Mouse (Mus musculus): ENCODE data around the gene Tshz2. TPM values are rescaled to one million over a fixed set of nuclear protein-coding genes. Genes with fewer than 3 reads are reported as not detected.
A peak's percentile ranks its signal among the peaks of the same experiment; 100 is the strongest.
"Not testable (repeated sequence)": the region's sequence is repeated elsewhere in the genome, so short reads cannot be mapped to it uniquely, and the experiment has no call there.

Tshz2 gene
- total RNA-seq, 2 experiments from 2014 or later: 22.4 to 24.8 TPM

GRCm38 (mm10) chr2:169758120-169758519, 125.3 kb downstream of the Tshz2 start:
- DNase-seq: no peak

DNA sequence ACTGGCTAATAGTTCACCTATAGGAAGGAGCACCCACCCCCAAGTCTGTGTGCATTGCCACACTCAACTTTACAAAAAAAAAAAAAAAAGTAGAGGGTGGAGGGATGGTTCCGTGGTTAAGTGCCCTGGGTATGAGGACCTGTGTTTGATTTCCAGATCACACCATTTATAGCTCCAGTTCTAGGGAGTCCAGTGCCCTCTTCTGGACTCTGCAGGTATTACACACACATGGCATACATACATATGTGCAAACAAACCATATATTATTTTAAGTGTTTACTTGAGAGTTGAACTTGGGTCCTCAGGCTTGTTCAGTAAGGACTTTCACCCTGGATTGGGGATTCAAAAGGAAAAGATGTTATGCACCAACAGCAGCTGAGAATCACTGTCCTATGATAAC, 127.3 kb downstream of the Tshz2 start:
- DNase-seq: no peak

GRCm38 (mm10) chr2:169761726-169762125, 128.9 kb downstream of the Tshz2 start:
- DNase-seq: no peak

- DNase-seq: no peak
Observed at GRCm38 (mm10) chr2:169762301-169762700, 129.5 kb downstream of the Tshz2 start.

DNA sequence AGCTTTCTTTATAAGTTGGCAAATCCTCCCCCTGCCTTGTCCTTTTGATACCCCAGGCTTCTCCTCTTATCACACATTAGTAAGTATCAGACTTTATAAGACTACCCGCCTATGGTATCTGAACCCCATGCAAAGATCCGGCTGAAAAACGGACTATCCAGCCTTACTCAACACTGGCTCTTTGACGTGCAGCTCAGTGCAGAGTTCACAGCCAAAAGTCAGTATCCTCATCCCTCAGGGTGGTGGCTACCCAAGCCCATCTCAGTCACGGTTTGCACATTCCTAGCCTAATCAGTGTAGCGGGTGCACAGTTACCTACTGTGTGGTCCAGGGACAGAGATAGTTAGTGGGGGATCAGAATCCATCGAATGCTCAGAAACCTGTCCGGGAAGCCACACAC, 130.9 kb downstream of the Tshz2 start:
- DNase-seq: no peak

DNA sequence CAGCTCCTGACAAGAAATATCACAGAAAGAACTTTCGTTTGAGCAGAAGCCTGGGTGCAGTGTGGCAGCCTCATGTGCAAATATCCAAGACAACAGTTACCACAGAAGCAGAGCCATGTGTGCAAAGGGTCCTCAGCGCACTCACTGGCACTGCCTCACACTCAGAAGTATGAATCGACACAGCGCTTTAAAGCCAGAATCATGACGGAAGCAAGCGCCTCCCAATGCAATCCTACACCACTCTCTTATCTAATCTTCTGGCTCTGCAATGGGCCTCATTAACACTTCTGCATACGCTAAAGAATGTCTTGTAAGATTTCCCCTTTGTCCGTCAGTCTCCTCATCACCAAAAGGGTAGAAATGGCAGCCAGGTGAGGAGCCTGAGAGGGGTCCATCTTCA, 133.4 kb downstream of the Tshz2 start:
- no peak for DNase-seq

GRCm38 (mm10) chr2:169767281-169767680, 134.5 kb downstream of the Tshz2 start:
- DNase-seq: no peak

- DNase-seq: no peak
Observed at GRCm38 (mm10) chr2:169775078-169775477, 142.3 kb downstream of the Tshz2 start.

DNA sequence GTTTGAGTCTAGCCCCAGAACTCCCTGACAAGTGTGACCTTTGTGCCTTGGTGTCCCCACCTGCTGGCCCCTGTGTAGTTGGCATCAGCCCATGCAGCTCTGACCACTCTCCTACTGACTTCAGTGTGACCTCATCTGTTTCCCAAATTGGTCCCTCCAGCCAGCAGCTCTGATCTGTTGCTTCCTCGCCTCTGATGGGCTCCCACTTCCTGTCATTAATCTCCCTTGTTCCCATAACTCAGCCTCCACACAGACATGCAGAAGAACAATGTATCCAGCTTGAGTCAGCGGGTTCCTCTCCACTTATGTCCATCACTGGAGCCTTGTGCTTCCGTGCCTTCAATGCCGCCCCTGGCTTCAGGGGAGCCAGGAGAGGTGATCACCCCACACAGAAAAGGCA, 144.4 kb downstream of the Tshz2 start:
- DNase-seq: no peak

- DNase-seq: no peak
Observed at GRCm38 (mm10) chr2:169777764-169778163, 145.0 kb downstream of the Tshz2 start.

DNA sequence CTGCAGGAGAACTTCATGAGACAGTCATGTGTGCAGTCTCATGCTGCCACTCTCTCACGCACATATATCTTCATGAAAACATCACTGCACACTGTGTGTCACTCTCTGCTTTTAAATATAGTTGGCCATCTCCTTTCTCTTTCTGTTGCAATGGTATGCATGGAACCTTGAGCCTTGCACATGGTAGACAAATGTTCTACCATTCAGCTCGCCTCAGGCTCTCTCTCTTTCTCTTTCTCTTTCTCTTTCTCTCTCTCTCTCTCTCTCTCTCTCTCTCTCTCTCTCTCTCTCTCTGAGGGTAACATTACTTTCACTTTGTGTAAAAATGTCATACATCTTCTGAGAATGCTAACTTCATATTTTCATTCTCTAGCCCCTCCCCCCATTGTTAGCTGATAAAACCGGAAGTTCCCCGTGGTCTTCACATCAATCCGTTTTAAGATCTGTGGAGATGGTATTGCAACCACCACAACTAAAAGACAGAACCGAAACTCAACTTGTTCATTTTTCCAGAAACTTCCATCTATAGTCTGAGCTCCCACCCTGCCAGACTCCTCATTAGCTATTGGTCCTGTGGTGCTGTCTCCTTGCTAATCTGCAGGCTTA, 146.0 kb downstream of the Tshz2 start:
- DNase-seq: no peak

GRCm38 (mm10) chr2:169781671-169782070, 148.9 kb downstream of the Tshz2 start:
- DNase-seq: not testable (repeated sequence)

- DNase-seq: no peak
Observed at GRCm38 (mm10) chr2:169782874-169783680, 150.3 kb downstream of the Tshz2 start.

DNA sequence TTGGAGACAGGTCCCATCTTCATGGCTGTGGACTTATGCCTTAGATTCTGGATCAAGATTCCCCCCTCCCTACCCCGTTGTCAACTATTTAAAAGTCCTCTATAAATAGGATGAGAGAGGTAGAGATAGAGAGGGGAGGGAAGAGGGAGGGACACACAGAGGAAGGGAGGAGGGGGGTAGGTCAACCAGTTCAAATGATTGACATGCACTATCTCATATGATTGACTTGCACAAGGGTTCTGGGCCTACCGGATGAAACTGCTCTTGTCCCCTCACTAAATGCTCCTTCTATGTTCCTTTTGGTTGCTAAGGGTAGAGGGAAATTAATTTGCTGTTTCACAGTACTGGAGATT, 150.8 kb downstream of the Tshz2 start:
- no peak for DNase-seq

GRCm38 (mm10) chr2:169787381-169787780, 154.6 kb downstream of the Tshz2 start:
- DNase-seq: no peak

- no peak for DNase-seq
Observed at GRCm38 (mm10) chr2:169787906-169788305, 155.1 kb downstream of the Tshz2 start.

DNA sequence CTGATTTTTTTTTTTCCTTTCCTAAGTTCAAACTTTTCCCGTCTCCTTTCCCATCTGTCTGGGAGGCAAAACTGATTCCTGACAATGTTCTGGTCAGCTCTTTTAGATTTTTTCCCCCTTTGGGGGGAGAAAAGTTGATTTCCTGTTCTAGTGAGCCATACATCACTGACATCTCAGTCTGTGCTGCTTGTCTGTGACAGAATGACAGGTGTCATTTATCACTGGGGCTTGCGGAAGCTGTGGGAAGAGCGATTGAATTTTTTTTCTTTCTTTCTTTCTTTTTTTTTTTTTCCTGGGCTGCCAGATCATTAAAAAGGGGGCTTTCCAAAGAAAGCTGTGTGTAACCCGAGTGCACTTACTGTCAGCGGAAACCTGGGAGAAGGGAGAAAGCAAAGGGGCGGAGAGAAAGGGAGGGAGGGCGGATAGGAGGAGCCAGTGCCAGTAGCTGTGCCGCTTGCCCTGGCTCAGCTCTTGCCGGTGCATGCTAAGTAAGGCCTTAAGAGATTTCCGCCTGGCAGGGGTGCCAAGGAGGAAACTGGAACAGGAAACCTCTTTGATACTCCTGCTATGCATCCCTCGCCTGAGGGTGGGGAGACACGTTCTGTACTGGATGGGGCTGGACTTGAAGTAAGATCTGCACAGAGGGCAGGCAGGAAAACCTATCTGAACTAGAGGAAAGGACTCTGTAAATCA, 157.8 kb downstream of the Tshz2 start:
- peak; percentile 54 for DNase-seq

GRCm38 (mm10) chr2:169792706-169793105, 159.9 kb downstream of the Tshz2 start:
- DNase-seq: no peak

DNA sequence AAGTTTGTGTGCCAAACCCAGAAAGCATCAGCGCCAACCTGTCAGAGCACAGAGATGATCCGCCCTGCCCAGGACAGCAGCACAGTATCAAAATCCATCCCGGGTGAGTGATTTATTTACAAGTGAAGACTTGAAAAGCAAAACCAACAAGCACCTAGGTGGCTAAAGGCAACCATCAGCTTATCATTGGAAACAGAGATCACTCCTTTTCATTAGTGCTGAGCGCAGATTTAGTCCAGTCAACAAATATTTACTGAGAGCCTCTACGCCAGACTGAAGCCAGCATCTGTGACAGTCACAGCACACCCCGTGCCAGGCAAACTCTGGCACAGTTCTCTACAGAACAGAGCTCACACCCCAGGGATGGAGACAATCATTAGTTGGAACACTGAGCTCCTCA, 169.4 kb downstream of the Tshz2 start:
- DNase-seq: no peak

DNA sequence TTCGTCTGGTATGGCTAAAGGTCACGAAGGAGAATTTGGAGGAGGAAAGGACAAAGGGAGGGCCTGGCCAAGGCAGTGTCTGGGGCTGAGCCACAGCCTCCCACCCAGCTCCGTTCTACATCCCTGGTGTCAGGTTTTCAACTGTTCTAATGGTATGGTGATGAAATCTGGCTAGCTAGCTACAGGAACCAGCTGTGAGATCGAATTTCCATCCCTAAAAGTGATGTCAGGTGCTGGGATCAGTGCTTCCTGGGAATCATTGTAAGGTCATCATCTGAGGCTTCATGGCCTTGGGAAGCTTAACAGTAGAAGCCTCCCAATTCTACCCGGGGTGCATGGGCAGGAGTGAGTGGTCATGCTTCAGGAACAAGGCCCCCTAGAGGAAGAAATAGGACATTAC, 171.6 kb downstream of the Tshz2 start:
- DNase-seq: no peak

GRCm38 (mm10) chr2:169805545-169805944, 172.7 kb downstream of the Tshz2 start:
- DNase-seq: no peak

- no peak for DNase-seq
Observed at GRCm38 (mm10) chr2:169811589-169811988, 178.8 kb downstream of the Tshz2 start.

GRCm38 (mm10) chr2:169812055-169812454, 179.2 kb downstream of the Tshz2 start:
- DNase-seq: no peak

Measured in gastrocnemius, postnatal 10 days (tissue).